Mouse (Mus musculus) heart, adult 2 months (tissue): ENCODE results near the gene Il1rapl2. TPM values are rescaled to one million over a fixed set of nuclear protein-coding genes. Genes with fewer than 3 reads are reported as not detected.

Experiments used
- DNase-seq, 2 experiments: peaks; one replicate each; pipeline ENCODE4 v3.0.0; 2021
- H3K27ac ChIP-seq: fragments of 200-600 bp; 2 replicates; pipeline ENCODE4 v1.8.1; 2022
- H3K27me3 ChIP-seq: fragments of 200-500 bp; 2 replicates; pipeline ENCODE4 v1.6.1; 2012; ENCODE audit warnings: mild to moderate bottlenecking, low read length, inconsistent platforms, mixed read lengths; ENCODE audit not compliant: control insufficient read depth, insufficient read depth
- H3K36me3 ChIP-seq: fragments of 200-500 bp; 2 replicates; pipeline ENCODE4 v1.6.1; 2012; ENCODE audit warnings: low read length, inconsistent platforms; ENCODE audit not compliant: control insufficient read depth, insufficient read depth
- H3K4me1 ChIP-seq: fragments of 200-500 bp; 2 replicates; pipeline ENCODE4 v1.6.1; 2011; ENCODE audit warnings: low read length; ENCODE audit not compliant: control insufficient read depth, insufficient read depth
- H3K4me3 ChIP-seq: fragments of 200-600 bp; 2 replicates; pipeline ENCODE4 v1.8.1; 2022
- H3K79me2 ChIP-seq: fragments of 200-500 bp; replicated peaks from 2 replicates; pipeline ENCODE4 v1.6.1; 2012; ENCODE audit warnings: mild to moderate bottlenecking, inconsistent platforms, low read length, moderate library complexity, mixed read lengths; ENCODE audit not compliant: control insufficient read depth, insufficient read depth
- H3K9ac ChIP-seq: fragments of 200-500 bp; 2 replicates; pipeline ENCODE4 v1.6.1; 2012; ENCODE audit warnings: low read depth, mild to moderate bottlenecking, control low read depth, inconsistent platforms, low read length, mixed read lengths
- CTCF ChIP-seq: fragments of 200-600 bp; IDR thresholded peaks from 2 replicates; pipeline ENCODE4 v1.8.1; 2022; ENCODE audit warnings: antibody characterized with exemption, mild to moderate bottlenecking, moderate library complexity
- EP300 ChIP-seq: fragments of 200-500 bp; IDR thresholded peaks from 2 replicates; pipeline ENCODE4 v1.6.1; 2011; ENCODE audit warnings: low read depth, low read length, control low read depth; ENCODE audit not compliant: insufficient read depth
- POLR2A ChIP-seq: fragments of 200-500 bp; IDR thresholded peaks from 2 replicates; pipeline ENCODE4 v1.6.1; 2011; ENCODE audit warnings: mild to moderate bottlenecking, low read depth, low read length, control low read depth; ENCODE audit not compliant: insufficient read depth
- WGBS: fragments of 180-500 bp; shearing (Covaris S2); methylation state at CpG from one replicate; pipeline ENCODE4 v1.1.7; 2018; 5-methylcytosine and 5-hydroxymethylcytosine counted together
- intact Hi-C: fragments of 180-260 bp; cut with DNase I; formaldehyde crosslinking; loops from one replicate; pipeline ENCODE4 v1.15.1; 2025
- polyA plus RNA-seq: library from polyadenylated mRNA; depleted of rRNA; stranded (reverse); fragments of >200 nt; gene quantifications from 2 replicates; pipeline ENCODE4 v1.2.3, GENCODE M21; 2012
- total RNA-seq, 2 experiments: library from RNA; stranded (reverse); gene quantifications; 2 replicates each; pipeline ENCODE4 v1.2.3; 2021

Il1rapl2 gene
- total and polyA plus RNA-seq, 3 experiments, result not detected

- no peaks in the 10 kb centered on the region for H3K79me2 ChIP-seq
- H3K4me3 ChIP-seq, result no peak overlapping the region
- no peaks in the 10 kb centered on the region for H3K27me3 ChIP-seq
- intact Hi-C loops, result no loop called here
- no peaks in the 10 kb centered on the region for H3K4me1 ChIP-seq
- no peaks in the 10 kb centered on the region for H3K36me3 ChIP-seq
- no peak for DNase-seq
- TF ChIP-seq EP300 (no peak), POLR2A (no peak), CTCF (no peak)
- 57% methylated on average over 2 of the region's 2 CpGs for WGBS
- H3K9ac ChIP-seq, result no peak overlapping the region
- H3K27ac ChIP-seq, result no peak overlapping the region
Observed at GRCm38 (mm10) chrX:138433794-138434193, 863.4 kb downstream of the Il1rapl2 start.

GRCm38 (mm10) chrX:138437939-138438338 lies 867.5 kb downstream of the Il1rapl2 start:
- TF ChIP-seq POLR2A (no peak), EP300 (0 out of 2 replicates have a peak, but pooled peaks have one; percentile 28), CTCF (no peak)
- peak; percentile 44 to 64 for DNase-seq
- Histone ChIP-seq H3K36me3 (no peaks in the 10 kb centered on the region), H3K4me3 (no peak overlapping the region), H3K27me3 (no peaks in the 10 kb centered on the region), H3K79me2 (no peaks in the 10 kb centered on the region), H3K9ac (no peak overlapping the region), H3K4me1 (no peaks in the 10 kb centered on the region), H3K27ac (no peak overlapping the region; the same call in 1 of the 2 replicates)
- 34% methylated on average over 3 of the region's 3 CpGs for WGBS
- intact Hi-C loops, result loop anchor here (5.0 kb wide), 1 partner anchor 124 kb away; no protein-coding TSS in a partner anchor

GRCm38 (mm10) chrX:138449856-138450255 lies 879.4 kb downstream of the Il1rapl2 start:
- Histone ChIP-seq H3K4me3 (no peak overlapping the region), H3K9ac (no peak overlapping the region), H3K27ac (no peak overlapping the region), H3K36me3 (no peaks in the 10 kb centered on the region), H3K27me3 (no peaks in the 10 kb centered on the region), H3K79me2 (no peaks in the 10 kb centered on the region), H3K4me1 (no peaks in the 10 kb centered on the region)
- DNase-seq, result no peak
- TF ChIP-seq EP300, result no peak
- no peak for TF ChIP-seq POLR2A
- TF ChIP-seq CTCF, result no peak
- intact Hi-C loops, result no loop called here
- WGBS, result 78% methylated on average over 2 of the region's 2 CpGs

- intact Hi-C loops, result no loop called here
- no peak for TF ChIP-seq CTCF
- TF ChIP-seq EP300, result no peak
- no peak for TF ChIP-seq POLR2A
- no peaks in the 10 kb centered on the region for H3K79me2 ChIP-seq
- no peak for DNase-seq
- H3K4me1 ChIP-seq, result no peaks in the 10 kb centered on the region
- H3K9ac ChIP-seq, result no peak overlapping the region
- H3K36me3 ChIP-seq, result no peaks in the 10 kb centered on the region
- no peak overlapping the region for H3K4me3 ChIP-seq
- H3K27me3 ChIP-seq, result no peaks in the 10 kb centered on the region
- WGBS, result 65% methylated on average over 3 of the region's 3 CpGs
- H3K27ac ChIP-seq, result no peak overlapping the region
Observed at GRCm38 (mm10) chrX:138478488-138478887, 908.1 kb downstream of the Il1rapl2 start.

- 82% methylated on average over 1 of the region's 1 CpGs for WGBS
- H3K27me3 ChIP-seq, result no peaks in the 10 kb centered on the region
- DNase-seq, result no peak
- intact Hi-C loops, result no loop called here
- no peaks in the 10 kb centered on the region for H3K4me1 ChIP-seq
- H3K36me3 ChIP-seq, result no peaks in the 10 kb centered on the region
- TF ChIP-seq EP300 (no peak), POLR2A (no peak), CTCF (no peak)
- no peak overlapping the region for H3K27ac ChIP-seq
- no peak overlapping the region for H3K9ac ChIP-seq
- H3K4me3 ChIP-seq, result no peak overlapping the region
- H3K79me2 ChIP-seq, result no peaks in the 10 kb centered on the region
Observed at GRCm38 (mm10) chrX:138500510-138500909, 930.1 kb downstream of the Il1rapl2 start.

- H3K79me2 ChIP-seq, result no peaks in the 10 kb centered on the region
- DNase-seq, result no peak
- H3K4me1 ChIP-seq, result no peaks in the 10 kb centered on the region
- intact Hi-C loops, result no loop called here
- TF ChIP-seq EP300 (no peak), POLR2A (no peak), CTCF (no peak)
- no peaks in the 10 kb centered on the region for H3K36me3 ChIP-seq
- H3K27me3 ChIP-seq, result no peaks in the 10 kb centered on the region
- 57% methylated on average over 3 of the region's 3 CpGs for WGBS
- H3K27ac ChIP-seq, result no peak overlapping the region
- no peak overlapping the region for H3K9ac ChIP-seq
- no peak overlapping the region for H3K4me3 ChIP-seq
Observed at GRCm38 (mm10) chrX:138505049-138505448, 934.6 kb downstream of the Il1rapl2 start.
